Mouse (Mus musculus) T-cell, adult 66 days (primary cell): ENCODE measurements around the gene Pkp1. TPM values are rescaled to one million over a fixed set of nuclear protein-coding genes. Genes with fewer than 3 reads are reported as not detected.

Source experiments
- total RNA-seq, 2 experiments: library from RNA; stranded (reverse); gene quantifications; 3 replicates in 1 of 2; 4 replicates in 1 of 2; pipeline ENCODE4 v1.2.4; 2023

Gene Pkp1
- not detected for total RNA-seq

DNA sequence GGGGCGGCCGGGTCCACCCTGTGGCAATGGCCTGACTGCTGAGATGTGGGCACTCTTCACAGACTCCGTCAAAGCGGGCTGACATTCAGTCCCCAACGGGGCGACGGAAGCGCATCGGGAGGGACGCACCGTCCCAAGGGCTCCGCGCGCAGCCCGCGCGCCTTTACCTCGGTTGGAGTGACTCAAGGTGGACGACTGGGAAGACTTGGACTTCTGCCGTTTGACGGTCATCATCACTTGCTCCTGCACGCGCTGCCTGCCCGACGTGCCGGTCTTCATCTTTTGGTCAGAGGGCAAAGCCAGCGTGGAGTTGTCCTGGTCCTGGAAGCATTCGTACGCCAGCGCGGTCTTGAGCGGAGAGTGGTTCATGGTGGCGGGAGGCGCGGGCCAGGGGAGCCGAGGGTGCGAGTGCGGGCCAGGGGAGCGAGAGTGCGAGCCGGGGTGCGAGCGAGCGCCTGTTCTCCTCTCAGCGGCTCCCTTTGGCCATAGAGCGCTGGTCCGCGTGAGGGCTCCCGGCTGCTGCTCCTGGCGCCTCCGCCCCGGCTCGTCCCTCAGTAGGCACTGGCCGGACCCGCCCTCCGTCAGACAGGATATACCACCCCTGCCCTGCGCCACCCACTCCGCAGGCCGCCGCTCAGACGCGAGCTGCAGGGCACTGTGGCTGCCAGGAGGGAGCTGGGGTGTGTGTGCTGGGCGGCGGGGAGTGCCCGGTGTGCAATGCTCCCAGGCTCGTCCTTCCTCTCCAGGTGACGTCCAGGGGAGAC lies at the start of gene Pkp1:
Pkp1 (minus strand) TSS at position 564 of the 764 bp plus-strand sequence.

GRCm38 (mm10) chr1:135835716-135836483 lies 83.1 kb downstream of the Pkp1 start, which contains the start of gene Tnnt2:
Gene Tnnt2 (plus strand): TSS chr1:135836354.

Other genes starting within 250 kb of the Pkp1 start
- gene Csrp1, start 199.1 kb downstream of the Pkp1 start, total RNA-seq, result 10 to 100 TPM; 44.9 to 45.0 TPM
- under 1 TPM in 1 of 2 experiments, not detected in 1; 0.64 TPM for gene Phlda3, start 153.1 kb downstream of the Pkp1 start, total RNA-seq
- not detected for gene Tnni1, start 139.8 kb downstream of the Pkp1 start, total RNA-seq
- 1 to 10 TPM in 1 of 2 experiments, under 1 TPM in 1; 0.67 to 1.5 TPM for gene Lad1, start 100.6 kb downstream of the Pkp1 start, total RNA-seq
- under 1 TPM; 0.36 to 0.67 TPM for gene Tnnt2, start 82.9 kb downstream of the Pkp1 start, total RNA-seq
- gene Igfn1, start 87.1 kb upstream of the Pkp1 start, total RNA-seq, result not detected
- gene Tmem9, start 88.9 kb upstream of the Pkp1 start, total RNA-seq, result 10 to 100 TPM; 14.9 to 16.1 TPM
- not detected for gene Ascl5, start 131.6 kb upstream of the Pkp1 start, total RNA-seq
- gene Cacna1s, start 133.5 kb upstream of the Pkp1 start, total RNA-seq, result under 1 TPM in 1 of 2 experiments, not detected in 1; 0.79 TPM
- 100 to 1,000 TPM; 349 to 375 TPM for gene Kif21b, start 212.2 kb upstream of the Pkp1 start, total RNA-seq